9 mouse cellular contexts compared by ENCODE assay signal in the genomic region with DNA sequence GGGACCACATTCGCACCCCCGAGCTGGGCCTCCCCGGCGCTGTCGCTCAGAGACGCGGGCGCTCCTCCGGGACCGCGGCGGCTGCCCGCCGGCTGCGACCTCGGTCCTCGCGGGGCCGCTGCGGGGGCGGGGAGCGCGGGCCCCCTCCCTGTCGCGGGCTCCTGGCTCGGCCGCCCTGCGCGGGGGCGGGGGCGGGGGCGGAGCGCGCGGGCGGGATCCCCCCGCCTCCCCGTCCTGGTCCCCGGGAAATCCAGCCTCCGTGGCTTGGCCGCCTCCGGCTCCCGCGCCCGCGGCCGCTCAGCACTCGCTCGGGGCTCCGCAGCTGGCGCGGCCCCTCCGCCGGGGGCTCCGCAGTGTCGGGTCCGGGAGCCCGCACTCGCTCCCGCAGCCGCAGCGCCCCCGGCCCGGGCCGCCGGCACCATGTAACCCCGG. TPM values are rescaled to one million over a fixed set of nuclear protein-coding genes. Genes with fewer than 3 reads are reported as not detected.
DNase-seq lines count a peak whose midpoint lies in the region; ATAC-seq lines count a peak whose summit lies in the region.
"Had no signal": no experiment of that assay in that cellular context is flagged by ENCODE, and none has a peak within 500 bp of the region (broad histone marks: within the 10 kb centered on the region; RNA-seq: fewer than 3 reads in every experiment).

A gene (plus strand): TSS at position 291 of the 432 bp plus-strand sequence.

- no peak for DNase-seq in layer of hippocampus, adult 8-10 months (ENCODE audit: low spot score in 2 of 2)
- DNase-seq in layer of hippocampus, adult 11-12 months (ENCODE audit: low spot score): no peak
- DNase-seq in adrenal gland, postnatal 36 days: peak; percentile 54 to 69
- no peak for DNase-seq in liver, embryonic 13.5 days
- DNase-seq in ovary, postnatal 14 days (ENCODE audit: low spot score): peak; percentile 14

- peak within 1 kb of the TSS; percentile 75 for H3K4me3 ChIP-seq in forebrain, embryonic 12.5 days (replicated peaks)
- peak within 1 kb of the TSS; percentile 75 for H3K4me3 ChIP-seq in intestine, embryonic 16.5 days (ENCODE audit: low read length)
- H3K4me3 ChIP-seq in liver, embryonic 13.5 days (replicated peaks): peak within 1 kb of the TSS; percentile 61
- H3K4me3 ChIP-seq: myocyte had no signal

- peak within 1 kb of the TSS; percentile 81 for H3K9ac ChIP-seq in forebrain, embryonic 12.5 days
- H3K9ac ChIP-seq in intestine, embryonic 16.5 days (ENCODE audit: low read depth, low read length): peak within 1 kb of the TSS; percentile 71
- peak within 1 kb of the TSS; percentile 36 for H3K9ac ChIP-seq in liver, embryonic 13.5 days

- H3K9me3 ChIP-seq in forebrain, embryonic 12.5 days: no peaks in the 10 kb centered on the region
- H3K9me3 ChIP-seq in intestine, embryonic 16.5 days (ENCODE audit: control insufficient read depth, low read length): no peaks in the 10 kb centered on the region
- no peaks in the 10 kb centered on the region for H3K9me3 ChIP-seq in liver, embryonic 13.5 days (replicated peaks)

- peak; percentile 72 for ATAC-seq in forebrain, embryonic 12.5 days (ENCODE audit: low FRiP score)
- peak; percentile 77 for ATAC-seq in intestine, embryonic 16.5 days
- ATAC-seq in liver, embryonic 13.5 days (ENCODE audit: low read depth): peak; percentile 45; the same call in 1 of the 2 replicates
- no peak for ATAC-seq in activated CD4-positive, CD25-positive, alpha-beta regulatory T cell, adult 4 months

- H3K4me1 ChIP-seq in forebrain, embryonic 12.5 days: peaks cover 46% of the 10 kb centered on the region
- peaks cover 12% of the 10 kb centered on the region; the same call in 1 of the 2 replicates for H3K4me1 ChIP-seq in intestine, embryonic 16.5 days (ENCODE audit: control insufficient read depth, insufficient read depth, low read length)
- peaks cover 13% of the 10 kb centered on the region; the same call in 1 of the 2 replicates for H3K4me1 ChIP-seq in liver, embryonic 13.5 days (replicated peaks)

- under 1% methylated on average over 50 of the region's 67 CpGs for WGBS in forebrain, embryonic 12.5 days
- under 1% methylated on average over 53 of the region's 67 CpGs for WGBS in intestine, embryonic 16.5 days
- WGBS in liver, embryonic 13.5 days (ENCODE audit: insufficient replicate concordance): 3% methylated on average over 38 of the region's 67 CpGs

- peaks cover 71% of the 10 kb centered on the region for H3K27me3 ChIP-seq in forebrain, embryonic 12.5 days
- H3K27me3 ChIP-seq in intestine, embryonic 16.5 days (replicated peaks; ENCODE audit: control insufficient read depth, insufficient read depth, low read length): peaks cover 33% of the 10 kb centered on the region
- peaks cover 73% of the 10 kb centered on the region for H3K27me3 ChIP-seq in liver, embryonic 13.5 days

- no peaks in the 10 kb centered on the region for H3K36me3 ChIP-seq in forebrain, embryonic 12.5 days (replicated peaks)
- no peaks in the 10 kb centered on the region for H3K36me3 ChIP-seq in intestine, embryonic 16.5 days (ENCODE audit: control insufficient read depth, insufficient read depth, low read length)
- H3K36me3 ChIP-seq in liver, embryonic 13.5 days: no peaks in the 10 kb centered on the region

- H3K27ac ChIP-seq in forebrain, embryonic 12.5 days: peak within 1 kb of the TSS; percentile 59
- no peak within 1 kb of the TSS; the same call in 1 of the 2 replicates for H3K27ac ChIP-seq in intestine, embryonic 16.5 days (ENCODE audit: low read length)
- H3K27ac ChIP-seq in liver, embryonic 13.5 days: no peak within 1 kb of the TSS

- peak within 1 kb of the TSS; percentile 98 for H3K4me2 ChIP-seq in forebrain, embryonic 12.5 days
- peak within 1 kb of the TSS; percentile 99 for H3K4me2 ChIP-seq in intestine, embryonic 16.5 days (ENCODE audit: low read depth, low read length)
- peak within 1 kb of the TSS; percentile 68 for H3K4me2 ChIP-seq in liver, embryonic 13.5 days

RNA-seq across cellular contexts. Expression of the gene that starts here (rescaled TPM):
- 100 to 1,000 TPM; 229 to 253 (median 243) TPM for total RNA-seq in layer of hippocampus, adult 8-10 months (2022)
- total RNA-seq in adrenal gland, postnatal 36 days (2021): 1 to 10 TPM; 3.1 to 5.6 TPM
- 5.7 and 5.8 TPM in 2 replicates for polyA plus RNA-seq in forebrain, embryonic 12.5 days (2016; fragmentation: Nextera tagmentation; extraction: Ambion mirVana)
- polyA plus RNA-seq in intestine, embryonic 16.5 days (2015; fragmentation: Nextera tagmentation; extraction: Ambion mirVana): 0.50 and 0.75 TPM in 2 replicates
- polyA plus RNA-seq in liver, embryonic 13.5 days (2015; fragmentation: Nextera tagmentation; extraction: Ambion mirVana): 0.17 and 0.22 TPM in 2 replicates
- polyA plus RNA-seq in activated CD4-positive, CD25-positive, alpha-beta regulatory T cell, adult 4 months (2017; shearing (Covaris generic)): not detected
- polyA plus RNA-seq: myocyte had no signal

Comparison
In these comparisons a context has a peak if more than half of its experiments do, and no peak if none do; other contexts are left out.
1. RNA of the gene that starts here (total RNA-seq): 229 to 253 TPM in layer of hippocampus, adult 8-10 months; 3.1 to 5.6 TPM in adrenal gland, postnatal 36 days; every median in the first group is over 10 times any median in the second.
2. Peak in ATAC-seq, H3K4me3 ChIP-seq, H3K9ac ChIP-seq and H3K4me2 ChIP-seq in intestine, embryonic 16.5 days; RNA of the gene not detected or under 1 TPM.
3. Peak in ATAC-seq, H3K4me3 ChIP-seq, H3K9ac ChIP-seq and H3K4me2 ChIP-seq in liver, embryonic 13.5 days; RNA of the gene not detected or under 1 TPM.
4. DNase-seq: peak in adrenal gland, postnatal 36 days (2 of 2) and ovary, postnatal 14 days (single experiment); none in layer of hippocampus, adult 8-10 months (0 of 2), layer of hippocampus, adult 11-12 months (single experiment) and liver, embryonic 13.5 days (single experiment).
5. Peak in every context shown above with its lines, with median percentiles within 50 percentile points of each other: H3K4me2 ChIP-seq, H3K4me3 ChIP-seq and H3K9ac ChIP-seq.